ENCODE assay signal across 9 mouse cellular contexts in the genomic region with DNA sequence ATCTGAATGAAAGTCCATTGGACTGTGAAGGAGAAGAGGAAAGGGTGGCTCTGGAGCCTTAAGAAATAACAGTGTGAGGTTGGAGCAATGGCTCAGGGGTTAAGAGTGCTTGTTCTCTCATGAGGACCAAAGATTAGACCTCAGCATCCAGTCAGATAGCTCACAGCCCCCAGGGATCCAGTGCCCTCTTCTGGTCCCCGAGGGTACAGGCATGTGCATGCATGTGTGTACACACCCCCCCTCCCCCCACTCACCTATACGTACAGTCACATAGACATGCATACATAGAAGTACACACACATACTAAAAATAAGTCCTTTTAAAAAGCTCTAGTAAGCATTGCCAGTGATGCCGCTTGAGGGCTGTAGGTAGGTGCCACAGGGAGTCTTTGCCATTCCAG.
DNase-seq lines count a peak whose midpoint lies in the region; ATAC-seq and TF ChIP-seq lines count a peak whose summit lies in the region.
"Had no signal": no experiment of that assay in that cellular context is flagged by ENCODE, and none has a peak within 500 bp of the region (broad histone marks: within the 10 kb centered on the region; RNA-seq: fewer than 3 reads in every experiment).

No protein-coding gene starts in this region.

- H3K9me3 ChIP-seq in hindbrain, embryonic 11.5 days (ENCODE audit: control insufficient read depth, low read length) = no peaks in the 10 kb centered on the region
- no peaks in the 10 kb centered on the region for H3K9me3 ChIP-seq in hindbrain, embryonic 14.5 days (ENCODE audit: control insufficient read depth, low read length)

- no peaks in the 10 kb centered on the region for H3K4me1 ChIP-seq in hindbrain, embryonic 11.5 days (replicated peaks; ENCODE audit: control insufficient read depth, insufficient read depth, low read length)
- no peaks in the 10 kb centered on the region for H3K4me1 ChIP-seq in hindbrain, embryonic 14.5 days (replicated peaks; ENCODE audit: control insufficient read depth, insufficient read depth, low read length)

- H3K27ac ChIP-seq in hindbrain, embryonic 11.5 days (ENCODE audit: low read depth, low read length) = no peak overlapping the region
- H3K27ac ChIP-seq in hindbrain, embryonic 14.5 days = no peak overlapping the region

- CTCF ChIA-PET in Patski (lab: Charles Lee) = interaction anchor here (1.1 to 1.9 kb wide), 7 partner anchors 8 to 397 kb away, joined by 3 to 5 read pairs (median 4); no protein-coding TSS in a partner anchor

- in situ Hi-C loops in Patski (cut with MboI; ENCODE audit: low pct_unique_long_range_greater_than_20kb) = loop anchor here (5.0 kb wide), 2 partner anchors 83 to 263 kb away; no protein-coding TSS in a partner anchor

- H3K4me3 ChIP-seq in hindbrain, embryonic 11.5 days (ENCODE audit: low read depth, low read length) = no peak overlapping the region
- H3K4me3 ChIP-seq in hindbrain, embryonic 14.5 days (replicated peaks; ENCODE audit: low read length) = no peak overlapping the region

- DNase-seq in hindbrain, embryonic 11.5 days (ENCODE audit: low spot score) = no peak
- no peak for DNase-seq in hindbrain, embryonic 14.5 days (ENCODE audit: low spot score)
- DNase-seq in retina, postnatal 1 day = peak; percentile 49
- no peak for DNase-seq in retina, embryonic 14.5 days (ENCODE audit: low spot score)
- DNase-seq in Patski (ENCODE audit: low read depth, low spot score) = no peak
- DNase-seq in splenic B cell, adult 2 months (ENCODE audit: low read depth, low spot score) = peak; percentile 32
- DNase-seq in ovary, postnatal 14 days (ENCODE audit: low spot score) = no peak
- DNase-seq: adrenal gland, postnatal 10 days; lung, postnatal 4 days had no signal

- no peaks in the 10 kb centered on the region for H3K36me3 ChIP-seq in hindbrain, embryonic 11.5 days (ENCODE audit: control insufficient read depth, insufficient read depth, low read length)
- H3K36me3 ChIP-seq in hindbrain, embryonic 14.5 days (replicated peaks; ENCODE audit: control insufficient read depth, insufficient read depth) = peaks cover 62% of the 10 kb centered on the region
- no peaks in the 10 kb centered on the region for H3K36me3 ChIP-seq in splenic B cell, adult 2 months (ENCODE audit: control insufficient read depth, insufficient read depth, low read length, poor library complexity, severe bottlenecking)

- H3K9ac ChIP-seq in hindbrain, embryonic 11.5 days (ENCODE audit: low read depth, low read length) = no peak overlapping the region
- no peak overlapping the region for H3K9ac ChIP-seq in hindbrain, embryonic 14.5 days

- no peak overlapping the region for H3K4me2 ChIP-seq in hindbrain, embryonic 11.5 days (replicated peaks; ENCODE audit: low read depth, low read length)
- no peak overlapping the region for H3K4me2 ChIP-seq in hindbrain, embryonic 14.5 days (replicated peaks)

- peak; percentile 25; the same call in 1 of the 2 replicates for ATAC-seq in hindbrain, embryonic 11.5 days (ENCODE audit: low FRiP score)
- no peak for ATAC-seq in hindbrain, embryonic 14.5 days (ENCODE audit: low FRiP score)
- no peak for ATAC-seq in Patski

- peak; percentile 68 for TF ChIP-seq CTCF in Patski (IDR thresholded peaks at IDR 0.05)

- no peaks in the 10 kb centered on the region for H3K27me3 ChIP-seq in hindbrain, embryonic 11.5 days (ENCODE audit: control insufficient read depth, insufficient read depth, low read length)
- no peaks in the 10 kb centered on the region for H3K27me3 ChIP-seq in hindbrain, embryonic 14.5 days (ENCODE audit: control insufficient read depth, insufficient read depth, low read length)
- no peaks in the 10 kb centered on the region for H3K27me3 ChIP-seq in Patski
- H3K27me3 ChIP-seq in splenic B cell, adult 2 months (ENCODE audit: control insufficient read depth, insufficient read depth, low read length, poor library complexity, severe bottlenecking) = no peaks in the 10 kb centered on the region

- 87% methylated on average over 3 of the region's 3 CpGs for WGBS in hindbrain, embryonic 11.5 days
- WGBS in hindbrain, embryonic 14.5 days = 78% methylated on average over 3 of the region's 3 CpGs

- POLR2A ChIA-PET in Patski (lab: Charles Lee) = no interaction called here

Comparison
In these comparisons a context has a peak if more than half of its experiments do, and no peak if none do; other contexts are left out.
1. DNase-seq: peak in retina, postnatal 1 day (single experiment) and splenic B cell, adult 2 months (single experiment); none in hindbrain, embryonic 11.5 days (single experiment), hindbrain, embryonic 14.5 days (single experiment), retina, embryonic 14.5 days (single experiment), Patski (single experiment) and ovary, postnatal 14 days (single experiment).